In the genomic region with DNA sequence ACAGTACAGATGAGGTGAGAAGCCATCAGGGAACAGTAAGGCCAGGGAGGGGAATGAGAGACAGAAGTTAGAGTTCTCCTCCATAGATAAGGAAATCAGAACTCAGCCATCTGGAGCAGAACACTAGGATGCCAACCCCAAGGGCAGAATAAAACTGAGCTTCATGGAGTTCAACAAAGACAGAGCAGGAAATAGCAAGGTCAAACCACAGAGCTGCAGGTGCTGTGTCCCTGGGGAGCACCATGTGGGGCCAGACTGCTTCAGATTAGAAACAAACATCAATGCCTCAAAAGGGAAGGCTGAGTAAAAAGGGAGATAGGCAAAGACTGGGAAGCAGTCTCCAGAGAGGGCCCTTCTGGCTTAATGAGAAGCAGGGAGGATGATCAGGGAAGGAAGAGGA, we compare ENCODE assay signal across 36 mouse cellular contexts. TPM values are rescaled to one million over a fixed set of nuclear protein-coding genes. Genes with fewer than 3 reads are reported as not detected.
"Had no signal": no experiment of that assay in that cellular context is flagged by ENCODE, and none has a peak within 500 bp of the region (broad histone marks: within the 10 kb centered on the region; RNA-seq: fewer than 3 reads in every experiment).

No protein-coding gene starts in this region.

RNA-seq across cellular contexts. Expression of a gene that starts 6.9 kb away (rescaled TPM):
- total RNA-seq: liver, adult 2 months; midbrain, postnatal 0 days had no signal
- polyA plus RNA-seq: limb, embryonic 10.5 days; limb, embryonic 11.5 days; limb, embryonic 12.5 days; limb, embryonic 14.5 days; liver, embryonic 11.5 days; lung, embryonic 14.5 days; lung, embryonic 15.5 days; lung, embryonic 16.5 days; lung, postnatal 0 days; midbrain, embryonic 10.5 days; midbrain, embryonic 11.5 days; midbrain, embryonic 12.5 days; midbrain, embryonic 13.5 days; midbrain, embryonic 14.5 days; midbrain, embryonic 15.5 days; midbrain, embryonic 16.5 days; midbrain, postnatal 0 days; myocyte; neural tube, embryonic 11.5 days had no signal

RNA-seq across cellular contexts. Expression of a gene that starts 16.1 kb away (rescaled TPM):
- total RNA-seq: left cerebral cortex, adult 18-20 months; left cerebral cortex, adult 2 months; left cerebral cortex, adult 8-10 months; left cerebral cortex, postnatal 14 days; left cerebral cortex, postnatal 25 days; left cerebral cortex, postnatal 36 days; left cerebral cortex, postnatal 4 days; liver, adult 2 months; megakaryocyte progenitor cell, adult 5-6 weeks; megakaryocyte, adult 5-6 weeks; midbrain, postnatal 0 days; monocyte, adult 5-6 weeks had no signal
- polyA plus RNA-seq: limb, embryonic 10.5 days; limb, embryonic 11.5 days; limb, embryonic 12.5 days; limb, embryonic 13.5 days; limb, embryonic 14.5 days; liver, adult 2 months; liver, embryonic 11.5 days; liver, embryonic 12.5 days; liver, embryonic 14.5 days; liver, embryonic 15.5 days; liver, embryonic 16.5 days; lung, embryonic 14.5 days; lung, embryonic 15.5 days; lung, embryonic 16.5 days; lung, postnatal 0 days; macrophage; midbrain, embryonic 10.5 days; midbrain, embryonic 11.5 days; midbrain, embryonic 12.5 days; midbrain, embryonic 13.5 days; midbrain, embryonic 14.5 days; midbrain, embryonic 15.5 days; midbrain, embryonic 16.5 days; midbrain, postnatal 0 days; myocyte; neural tube, embryonic 11.5 days had no signal
